Mouse (Mus musculus): ENCODE measurements around the gene Spindoc. TPM values are rescaled to one million over a fixed set of nuclear protein-coding genes. Genes with fewer than 3 reads are reported as not detected.
A peak's percentile ranks its signal among the peaks of the same experiment; 100 is the strongest.
"Not testable (repeated sequence)": the region's sequence is repeated elsewhere in the genome, so short reads cannot be mapped to it uniquely, and the experiment has no call there.

Spindoc gene
- polyA plus RNA-seq, 1 experiment from 2014 or later, result 2.2 TPM

GRCm38 (mm10) chr19:7404623-7405229 lies 21.9 kb upstream of the Spindoc start:
- Histone ChIP-seq H3K36me3 (replicated peaks; ENCODE audit: insufficient read depth, low read length) (no peaks in the 10 kb centered on the region), H3K9me3 (ENCODE audit: low read length) (no peaks in the 10 kb centered on the region), H3K4me2 (ENCODE audit: low read depth, low read length) (no peak overlapping the region), H3K27me3 (ENCODE audit: insufficient read depth, low read length) (peaks cover 5% of the 10 kb centered on the region; the same call in 1 of the 2 replicates), H3K9ac (replicated peaks) (no peak overlapping the region), H3K4me1 (ENCODE audit: insufficient read depth) (no peaks in the 10 kb centered on the region), H3K27ac (ENCODE audit: low read depth) (no peak overlapping the region), H3K4me3 (ENCODE audit: low read depth, low read length) (no peak overlapping the region)
- WGBS (ENCODE audit: insufficient replicate concordance), result 68% methylated on average over 9 of the region's 9 CpGs
- DNase-seq, result no peak
- no peak for TF ChIP-seq EP300 (IDR thresholded peaks at IDR 0.05; ENCODE audit: low read depth)
- TF ChIP-seq CTCF (IDR thresholded peaks at IDR 0.05; ENCODE audit: low read depth), result no peak
- no peak for ATAC-seq

GRCm38 (mm10) chr19:7400635-7401034 lies 17.8 kb upstream of the Spindoc start:
- 45% methylated on average over 11 of the region's 11 CpGs for WGBS (ENCODE audit: insufficient replicate concordance)
- ATAC-seq, result peak; percentile 56

GRCm38 (mm10) chr19:7398898-7399297 lies 16.1 kb upstream of the Spindoc start:
- H3K36me3 ChIP-seq (replicated peaks; ENCODE audit: insufficient read depth, low read length); H3K9me3 ChIP-seq (ENCODE audit: low read length); H3K27me3 ChIP-seq (ENCODE audit: insufficient read depth, low read length); H3K9ac ChIP-seq (replicated peaks); H3K4me1 ChIP-seq (ENCODE audit: insufficient read depth); H3K4me2 ChIP-seq (ENCODE audit: low read depth, low read length); H3K4me3 ChIP-seq (ENCODE audit: low read depth, low read length); ATAC-seq; DNase-seq; H3K27ac ChIP-seq (ENCODE audit: low read depth): not testable (repeated sequence)
- WGBS (ENCODE audit: insufficient replicate concordance), result 33% methylated on average over 23 of the region's 24 CpGs

More at GRCm38 (mm10) chr19:7400635-7401034, 17.8 kb upstream of the Spindoc start:
- H3K9ac ChIP-seq (replicated peaks), result no peak overlapping the region
- no peaks in the 10 kb centered on the region for H3K36me3 ChIP-seq (replicated peaks; ENCODE audit: insufficient read depth, low read length)
- H3K4me1 ChIP-seq (ENCODE audit: insufficient read depth), result no peaks in the 10 kb centered on the region
- no peak overlapping the region for H3K4me3 ChIP-seq (ENCODE audit: low read depth, low read length)
- H3K4me2 ChIP-seq (ENCODE audit: low read depth, low read length), result no peak overlapping the region
- peaks cover 8% of the 10 kb centered on the region; the same call in 1 of the 2 replicates for H3K27me3 ChIP-seq (ENCODE audit: insufficient read depth, low read length)
- H3K9me3 ChIP-seq (ENCODE audit: low read length), result no peaks in the 10 kb centered on the region
- DNase-seq, result peak; percentile 13
- no peak for TF ChIP-seq CTCF (IDR thresholded peaks at IDR 0.05; ENCODE audit: low read depth)
- H3K27ac ChIP-seq (ENCODE audit: low read depth), result peak overlapping the region; percentile 9; the same call in 1 of the 2 replicates

GRCm38 (mm10) chr19:7396867-7397826 lies 14.4 kb upstream of the Spindoc start:
- H3K36me3 ChIP-seq (replicated peaks; ENCODE audit: insufficient read depth, low read length); H3K27ac ChIP-seq (ENCODE audit: low read depth); H3K4me2 ChIP-seq (ENCODE audit: low read depth, low read length); ATAC-seq; H3K27me3 ChIP-seq (ENCODE audit: insufficient read depth, low read length); H3K4me3 ChIP-seq (ENCODE audit: low read depth, low read length); H3K4me1 ChIP-seq (ENCODE audit: insufficient read depth); H3K9ac ChIP-seq (replicated peaks); H3K9me3 ChIP-seq (ENCODE audit: low read length): not testable (repeated sequence)
- WGBS (ENCODE audit: insufficient replicate concordance), result 87% methylated on average over 6 of the region's 10 CpGs
- DNase-seq, result peak; percentile 19
- TF ChIP-seq CTCF (IDR thresholded peaks at IDR 0.05; ENCODE audit: low read depth), result peak; percentile 47

GRCm38 (mm10) chr19:7388488-7388887 lies 5.7 kb upstream of the Spindoc start:
- DNase-seq, result no peak
- Histone ChIP-seq H3K36me3 (replicated peaks; ENCODE audit: insufficient read depth, low read length) (no peaks in the 10 kb centered on the region), H3K9ac (replicated peaks) (no peak overlapping the region), H3K27me3 (ENCODE audit: insufficient read depth, low read length) (no peaks in the 10 kb centered on the region), H3K9me3 (ENCODE audit: low read length) (peaks cover 6% of the 10 kb centered on the region), H3K27ac (ENCODE audit: low read depth) (no peak overlapping the region), H3K4me2 (ENCODE audit: low read depth, low read length) (no peak overlapping the region), H3K4me1 (ENCODE audit: insufficient read depth) (peaks cover 3% of the 10 kb centered on the region; the same call in 1 of the 2 replicates), H3K4me3 (ENCODE audit: low read depth, low read length) (no peak overlapping the region)
- TF ChIP-seq CTCF (IDR thresholded peaks at IDR 0.05; ENCODE audit: low read depth), result no peak
- no peak for ATAC-seq
- 71% methylated on average over 6 of the region's 6 CpGs for WGBS (ENCODE audit: insufficient replicate concordance)

- 63% methylated on average over 2 of the region's 2 CpGs for WGBS (ENCODE audit: insufficient replicate concordance)
- Histone ChIP-seq H3K4me2 (ENCODE audit: low read depth, low read length) (no peak overlapping the region), H3K9me3 (ENCODE audit: low read length) (peaks cover 4% of the 10 kb centered on the region), H3K36me3 (replicated peaks; ENCODE audit: insufficient read depth, low read length) (no peaks in the 10 kb centered on the region), H3K27ac (ENCODE audit: low read depth) (no peak overlapping the region), H3K4me1 (ENCODE audit: insufficient read depth) (peaks cover 21% of the 10 kb centered on the region), H3K27me3 (ENCODE audit: insufficient read depth, low read length) (no peaks in the 10 kb centered on the region), H3K9ac (replicated peaks) (no peak overlapping the region), H3K4me3 (ENCODE audit: low read depth, low read length) (no peak overlapping the region)
- TF ChIP-seq EP300 (IDR thresholded peaks at IDR 0.05; ENCODE audit: low read depth), result no peak
- no peak for TF ChIP-seq CTCF (IDR thresholded peaks at IDR 0.05; ENCODE audit: low read depth)
- DNase-seq, result no peak
- no peak for ATAC-seq
Observed at GRCm38 (mm10) chr19:7386042-7386441, 3.2 kb upstream of the Spindoc start.
